Mouse (Mus musculus): ENCODE results near the gene Tada2b. TPM values are rescaled to one million over a fixed set of nuclear protein-coding genes. Genes with fewer than 3 reads are reported as not detected.

The Tada2b gene
- polyA plus RNA-seq, 1 experiment: 8.6 TPM

DNA sequence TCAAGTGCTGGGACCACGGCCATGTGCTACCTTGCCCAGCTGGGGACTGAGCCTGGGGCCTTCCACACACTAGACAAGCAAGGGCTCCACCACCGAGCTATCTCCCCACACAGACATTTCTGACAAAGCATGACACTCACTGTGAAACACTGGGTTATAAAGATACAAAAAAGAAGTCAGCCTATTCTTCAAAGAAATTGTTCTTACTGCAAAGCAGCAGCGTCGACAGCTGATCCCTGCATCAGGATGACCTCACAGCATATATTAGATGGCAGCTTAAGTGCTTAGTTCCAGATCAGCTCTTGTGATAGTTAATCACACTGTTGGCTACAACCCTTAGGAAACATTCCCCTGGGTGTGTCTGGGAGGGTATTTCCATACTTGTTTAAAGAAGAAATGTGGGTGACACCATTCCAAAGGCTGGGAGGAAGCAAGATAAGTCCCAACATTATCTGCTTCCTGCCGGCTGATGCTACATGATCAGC, 39.2 kb upstream of the Tada2b start:
- H3K27me3 ChIP-seq (ENCODE audit: control insufficient read depth, insufficient read depth, low read length): no peaks in the 10 kb centered on the region
- no peak overlapping the region for H3K27ac ChIP-seq (ENCODE audit: insufficient read depth, low read depth, low read length)
- TF ChIP-seq CTCF (IDR thresholded peaks at IDR 0.05; ENCODE audit: extremely low read depth, insufficient read length, insufficient replicate concordance, low read depth, low read length) (no peak), POLR2A (IDR thresholded peaks at IDR 0.05; ENCODE audit: low read depth, low read length) (no peak)
- no peaks in the 10 kb centered on the region; the same call in 1 of the 2 replicates for H3K4me1 ChIP-seq (ENCODE audit: control insufficient read depth, insufficient read depth, insufficient read length, low read length)
- H3K4me3 ChIP-seq (ENCODE audit: low read depth, low read length): no peak overlapping the region
- H3K36me3 ChIP-seq (ENCODE audit: control insufficient read depth, insufficient read depth, low read length): peaks cover 38% of the 10 kb centered on the region
- 79% methylated on average over 5 of the region's 5 CpGs for WGBS

DNA sequence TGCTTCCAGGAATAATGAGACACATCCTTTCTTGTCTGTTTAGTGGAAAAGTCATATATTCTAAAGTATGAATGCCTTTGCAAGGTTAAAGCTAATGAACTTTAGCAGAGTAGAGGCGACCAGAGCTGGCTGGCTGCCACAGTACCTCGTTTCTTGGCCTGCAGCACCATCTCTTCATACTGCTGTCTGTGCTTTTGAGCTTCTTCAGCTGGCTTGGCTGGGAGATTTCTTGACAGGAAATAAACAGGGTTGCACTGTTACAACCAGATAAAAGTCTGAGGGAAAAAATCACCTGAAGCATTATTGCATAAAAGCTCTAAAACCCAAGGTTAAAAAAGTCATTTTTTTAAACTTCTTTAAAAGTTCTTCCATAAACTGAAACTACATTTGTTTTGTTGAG, 38.7 kb upstream of the Tada2b start:
- peaks cover 41% of the 10 kb centered on the region for H3K36me3 ChIP-seq (ENCODE audit: control insufficient read depth, insufficient read depth, low read length)
- WGBS: 44% methylated on average over 2 of the region's 2 CpGs
- TF ChIP-seq POLR2A (IDR thresholded peaks at IDR 0.05; ENCODE audit: low read depth, low read length) (no peak), CTCF (IDR thresholded peaks at IDR 0.05; ENCODE audit: extremely low read depth, insufficient read length, insufficient replicate concordance, low read depth, low read length) (no peak)
- H3K27ac ChIP-seq (ENCODE audit: insufficient read depth, low read depth, low read length): no peak overlapping the region
- no peaks in the 10 kb centered on the region; the same call in 1 of the 2 replicates for H3K4me1 ChIP-seq (ENCODE audit: control insufficient read depth, insufficient read depth, insufficient read length, low read length)
- no peak overlapping the region for H3K4me3 ChIP-seq (ENCODE audit: low read depth, low read length)
- H3K27me3 ChIP-seq (ENCODE audit: control insufficient read depth, insufficient read depth, low read length): no peaks in the 10 kb centered on the region

DNA sequence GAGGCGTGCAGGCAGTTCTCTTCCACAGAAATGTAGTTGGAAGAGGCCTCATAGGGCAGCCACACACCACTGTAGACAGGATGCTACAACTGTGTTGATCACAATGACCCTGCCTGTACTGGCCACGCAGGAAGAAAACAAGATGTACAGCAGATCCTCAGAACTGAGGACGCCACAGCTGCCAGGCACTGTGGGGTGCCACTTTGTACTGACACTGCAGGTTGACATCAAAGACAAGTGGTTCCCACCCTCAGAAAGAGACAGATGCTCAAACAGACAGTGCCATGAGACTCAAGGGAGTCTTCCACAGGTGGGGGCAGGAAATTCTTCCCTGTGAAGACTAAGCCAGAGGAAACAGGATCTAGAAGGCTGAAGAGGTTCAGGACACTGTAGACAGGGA, 35.7 kb upstream of the Tada2b start:
- no peak for TF ChIP-seq POLR2A (IDR thresholded peaks at IDR 0.05; ENCODE audit: low read depth, low read length)
- TF ChIP-seq CTCF (IDR thresholded peaks at IDR 0.05; ENCODE audit: extremely low read depth, insufficient read length, insufficient replicate concordance, low read depth, low read length): no peak
- H3K36me3 ChIP-seq (ENCODE audit: control insufficient read depth, insufficient read depth, low read length): peaks cover 46% of the 10 kb centered on the region
- WGBS: 90% methylated on average over 3 of the region's 3 CpGs

DNA sequence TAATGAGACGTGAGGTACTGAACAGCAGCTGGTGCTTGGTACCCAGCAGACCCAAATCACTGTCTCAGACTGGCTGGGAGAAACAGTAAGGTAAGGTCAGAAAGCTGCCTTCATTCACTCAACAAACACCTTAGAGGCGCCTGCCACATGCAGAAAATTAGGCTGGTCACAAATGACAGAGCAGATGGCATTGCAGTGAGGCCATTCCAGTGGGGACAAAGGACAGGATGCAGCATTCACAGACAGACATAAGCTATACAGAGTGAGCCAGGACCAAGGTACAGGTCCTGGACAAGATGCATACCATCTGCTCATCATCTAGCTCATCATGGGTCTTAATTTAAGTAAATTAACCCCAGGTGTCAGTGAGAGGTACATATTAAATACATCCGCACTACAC, 33.5 kb upstream of the Tada2b start:
- Histone ChIP-seq H3K4me3 (ENCODE audit: low read depth, low read length) (no peak overlapping the region), H3K4me1 (ENCODE audit: control insufficient read depth, insufficient read depth, insufficient read length, low read length) (no peaks in the 10 kb centered on the region), H3K36me3 (ENCODE audit: control insufficient read depth, insufficient read depth, low read length) (peaks cover 52% of the 10 kb centered on the region), H3K27ac (ENCODE audit: insufficient read depth, low read depth, low read length) (no peak overlapping the region), H3K27me3 (ENCODE audit: control insufficient read depth, insufficient read depth, low read length) (no peaks in the 10 kb centered on the region)
- WGBS: 91% methylated on average over 3 of the region's 3 CpGs
- no peak for TF ChIP-seq CTCF (IDR thresholded peaks at IDR 0.05; ENCODE audit: extremely low read depth, insufficient read length, insufficient replicate concordance, low read depth, low read length)
- TF ChIP-seq POLR2A (IDR thresholded peaks at IDR 0.05; ENCODE audit: low read depth, low read length): no peak

More for the DNA sequence above, 35.7 kb upstream of the Tada2b start:
- Histone ChIP-seq H3K27ac (ENCODE audit: insufficient read depth, low read depth, low read length) (no peak overlapping the region), H3K4me3 (ENCODE audit: low read depth, low read length) (no peak overlapping the region), H3K27me3 (ENCODE audit: control insufficient read depth, insufficient read depth, low read length) (no peaks in the 10 kb centered on the region), H3K4me1 (ENCODE audit: control insufficient read depth, insufficient read depth, insufficient read length, low read length) (no peaks in the 10 kb centered on the region)

DNA sequence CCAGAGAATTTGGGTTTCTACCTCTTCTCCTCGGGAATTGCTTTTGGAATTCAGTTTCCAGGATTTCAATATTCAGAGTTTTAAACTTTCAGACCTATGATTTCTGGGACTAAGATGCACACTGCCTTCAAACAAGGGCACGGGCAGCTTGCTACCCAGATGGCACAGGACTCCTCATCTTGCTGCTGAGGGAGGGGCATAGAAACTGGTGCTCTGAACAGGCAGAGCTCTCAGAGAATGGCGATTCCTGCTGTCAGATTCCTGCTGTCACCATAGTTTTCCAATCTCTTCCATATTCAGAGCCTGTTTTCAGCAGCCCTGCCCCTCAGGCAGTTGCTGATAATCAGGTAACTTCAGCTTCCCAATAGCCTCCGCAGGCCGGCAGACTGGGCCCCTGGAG, 31.5 kb upstream of the Tada2b start:
- peaks cover 60% of the 10 kb centered on the region for H3K36me3 ChIP-seq (ENCODE audit: control insufficient read depth, insufficient read depth, low read length)
- no peak for TF ChIP-seq CTCF (IDR thresholded peaks at IDR 0.05; ENCODE audit: extremely low read depth, insufficient read length, insufficient replicate concordance, low read depth, low read length)
- no peak for TF ChIP-seq POLR2A (IDR thresholded peaks at IDR 0.05; ENCODE audit: low read depth, low read length)
- no peaks in the 10 kb centered on the region for H3K27me3 ChIP-seq (ENCODE audit: control insufficient read depth, insufficient read depth, low read length)
- H3K27ac ChIP-seq (ENCODE audit: insufficient read depth, low read depth, low read length): no peak overlapping the region
- 86% methylated on average over 5 of the region's 5 CpGs for WGBS
- no peak overlapping the region for H3K4me3 ChIP-seq (ENCODE audit: low read depth, low read length)
- no peaks in the 10 kb centered on the region for H3K4me1 ChIP-seq (ENCODE audit: control insufficient read depth, insufficient read depth, insufficient read length, low read length)

DNA sequence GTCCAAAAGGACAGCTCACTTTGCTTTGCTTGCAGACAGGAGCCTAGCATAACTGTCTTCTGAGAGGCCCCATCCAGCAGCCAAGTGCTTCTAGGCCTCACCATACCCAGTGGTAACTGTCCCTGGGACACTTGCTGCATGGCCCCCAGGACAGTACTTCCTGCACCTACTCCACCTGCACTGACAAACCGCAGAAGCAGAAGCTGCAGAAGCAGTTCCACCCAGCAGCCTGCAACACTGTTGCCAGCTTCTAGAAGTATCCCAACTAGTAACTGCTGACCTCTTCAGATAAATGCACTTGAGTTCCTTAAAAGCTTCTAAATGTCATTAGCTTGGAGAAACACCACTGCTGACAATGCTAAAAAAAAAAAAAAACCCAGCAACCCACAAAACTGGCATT, 31.0 kb upstream of the Tada2b start:
- Histone ChIP-seq H3K27ac (ENCODE audit: insufficient read depth, low read depth, low read length) (no peak overlapping the region), H3K36me3 (ENCODE audit: control insufficient read depth, insufficient read depth, low read length) (peaks cover 60% of the 10 kb centered on the region), H3K4me1 (ENCODE audit: control insufficient read depth, insufficient read depth, insufficient read length, low read length) (no peaks in the 10 kb centered on the region), H3K27me3 (ENCODE audit: control insufficient read depth, insufficient read depth, low read length) (no peaks in the 10 kb centered on the region), H3K4me3 (ENCODE audit: low read depth, low read length) (no peak overlapping the region)
- TF ChIP-seq CTCF (IDR thresholded peaks at IDR 0.05; ENCODE audit: extremely low read depth, insufficient read length, insufficient replicate concordance, low read depth, low read length): no peak
- no peak for TF ChIP-seq POLR2A (IDR thresholded peaks at IDR 0.05; ENCODE audit: low read depth, low read length)
- WGBS: 86% methylated on average over 1 of the region's 1 CpGs

DNA sequence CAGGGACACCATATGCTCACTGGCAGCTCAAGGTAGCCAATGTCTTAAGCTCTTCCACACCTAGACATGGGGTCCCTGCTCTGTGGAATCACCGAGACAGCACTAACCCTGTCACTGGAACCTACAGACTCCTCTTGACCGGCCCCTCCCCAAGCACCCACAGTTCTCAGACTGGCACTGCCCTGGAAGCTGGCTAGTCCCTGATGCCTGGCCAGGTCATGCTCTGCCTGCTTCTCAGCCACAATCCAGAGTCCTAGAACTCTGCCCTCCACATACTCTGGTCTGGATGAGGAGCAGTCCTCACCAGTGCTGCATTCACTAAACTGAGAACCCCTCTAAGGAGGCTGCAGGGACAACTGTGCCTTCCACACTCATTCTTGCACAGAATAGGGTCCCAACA, 26.9 kb upstream of the Tada2b start:
- peaks cover 66% of the 10 kb centered on the region for H3K36me3 ChIP-seq (ENCODE audit: control insufficient read depth, insufficient read depth, low read length)
- H3K27me3 ChIP-seq (ENCODE audit: control insufficient read depth, insufficient read depth, low read length): no peaks in the 10 kb centered on the region
- 94% methylated on average over 2 of the region's 2 CpGs for WGBS
- H3K4me3 ChIP-seq (ENCODE audit: low read depth, low read length): no peak overlapping the region
- no peak overlapping the region for H3K27ac ChIP-seq (ENCODE audit: insufficient read depth, low read depth, low read length)
- H3K4me1 ChIP-seq (ENCODE audit: control insufficient read depth, insufficient read depth, insufficient read length, low read length): no peaks in the 10 kb centered on the region
- TF ChIP-seq POLR2A (IDR thresholded peaks at IDR 0.05; ENCODE audit: low read depth, low read length) (no peak), CTCF (IDR thresholded peaks at IDR 0.05; ENCODE audit: extremely low read depth, insufficient read length, insufficient replicate concordance, low read depth, low read length) (no peak)

Data from small intestine, adult 2 months (tissue).